In the genomic region with DNA sequence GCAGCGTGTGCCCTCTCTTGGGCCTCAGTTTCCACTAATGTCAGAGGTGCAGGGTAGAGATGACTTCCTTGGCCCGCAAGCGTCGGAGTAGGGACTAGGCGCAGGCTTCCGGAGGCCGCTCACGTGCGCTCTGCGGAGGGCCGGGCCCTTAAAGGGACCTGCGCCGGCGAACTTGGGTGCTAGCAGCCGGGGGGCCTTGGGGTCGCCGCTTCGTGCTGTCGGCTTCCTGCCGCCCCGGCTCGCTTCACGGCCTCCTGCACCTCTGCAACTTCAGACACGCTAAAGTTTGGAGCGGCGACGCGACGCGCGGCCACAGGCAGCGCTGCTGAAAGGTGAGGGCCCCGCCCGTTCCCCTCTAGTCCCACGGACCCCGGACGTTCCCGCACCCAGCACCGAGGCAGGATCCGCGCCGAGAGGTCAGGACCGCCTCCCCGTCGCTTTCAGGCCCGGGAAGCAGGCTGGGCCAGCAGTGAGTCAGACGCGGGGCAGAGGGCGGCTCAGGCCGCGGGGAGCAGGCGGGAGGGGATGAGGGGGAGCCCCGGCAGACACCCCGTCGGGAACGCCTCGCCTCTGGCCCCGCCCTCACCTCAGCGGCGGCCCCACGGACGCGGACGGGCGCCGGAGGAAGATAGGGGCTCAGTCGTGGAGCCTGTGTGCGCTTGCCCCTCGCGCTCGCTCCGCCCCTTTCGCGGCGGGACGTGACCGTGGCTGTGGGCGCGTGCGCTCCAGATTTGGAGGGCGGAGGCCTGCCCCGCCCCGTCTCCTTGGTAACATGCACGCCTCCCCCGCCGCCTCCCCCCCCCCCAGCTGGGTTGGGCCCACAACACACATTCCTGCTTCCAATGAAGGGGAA, we compare ENCODE assay signal across 8 mouse cellular contexts. TPM values are rescaled to one million over a fixed set of nuclear protein-coding genes. Genes with fewer than 3 reads are reported as not detected.
DNase-seq lines count a peak whose midpoint lies in the region; ATAC-seq and TF ChIP-seq lines count a peak whose summit lies in the region.

A gene (minus strand): TSS at position 679 of the 853 bp plus-strand sequence.

- peak within 1 kb of the TSS; percentile 83 to 85 for H3K4me3 ChIP-seq in ES-E14 (ENCODE audit: insufficient read depth in 1 of 2, low read depth in 1 of 2, low read length in 2 of 2, poor library complexity in 1 of 2, severe bottlenecking in 1 of 2)
- H3K4me3 ChIP-seq in forebrain, embryonic 15.5 days = peak within 1 kb of the TSS; percentile 86
- H3K4me3 ChIP-seq in lung, embryonic 16.5 days (ENCODE audit: low read length) = peak within 1 kb of the TSS; percentile 87

- H3K27me3 ChIP-seq in forebrain, embryonic 15.5 days = no peaks in the 10 kb centered on the region
- H3K27me3 ChIP-seq in lung, embryonic 16.5 days (ENCODE audit: control insufficient read depth, insufficient read depth, low read depth, low read length) = no peaks in the 10 kb centered on the region

- peak within 1 kb of the TSS; percentile 85 for H3K9ac ChIP-seq in ES-E14 (ENCODE audit: insufficient read depth, low read depth, low read length, poor library complexity, severe bottlenecking)
- H3K9ac ChIP-seq in forebrain, embryonic 15.5 days (replicated peaks) = peak within 1 kb of the TSS; percentile 81
- H3K9ac ChIP-seq in lung, embryonic 16.5 days (ENCODE audit: low read length) = peak within 1 kb of the TSS; percentile 89

- peak within 1 kb of the TSS; percentile 96 for H3K4me2 ChIP-seq in forebrain, embryonic 15.5 days (replicated peaks)
- peak within 1 kb of the TSS; percentile 96 for H3K4me2 ChIP-seq in lung, embryonic 16.5 days (ENCODE audit: low read depth, low read length)

- H3K9me3 ChIP-seq in ES-E14 (ENCODE audit: control insufficient read depth, insufficient read depth, low read depth, low read length) = no peaks in the 10 kb centered on the region
- H3K9me3 ChIP-seq in forebrain, embryonic 15.5 days = no peaks in the 10 kb centered on the region
- no peaks in the 10 kb centered on the region for H3K9me3 ChIP-seq in lung, embryonic 16.5 days (ENCODE audit: control insufficient read depth, low read length)

- peak; percentile 69 for DNase-seq in ES-E14 (ENCODE audit: low read depth, low spot score)
- peak; percentile 84 for DNase-seq in cerebellum, adult 11 months
- peak; percentile 81 for DNase-seq in heart, postnatal 25 days (ENCODE audit: low spot score)
- peak; percentile 72 to 79 for DNase-seq in layer of hippocampus, adult 8-10 months (ENCODE audit: low spot score in 2 of 2)
- DNase-seq in ovary, postnatal 10 days (ENCODE audit: low spot score) = peak; percentile 59
- DNase-seq in thymus, postnatal 10 days (ENCODE audit: low spot score in 2 of 2) = peak; percentile 74 to 75

- WGBS in forebrain, embryonic 15.5 days = under 1% methylated on average over 72 of the region's 86 CpGs
- under 1% methylated on average over 75 of the region's 86 CpGs for WGBS in lung, embryonic 16.5 days

- H3K27ac ChIP-seq in ES-E14 (ENCODE audit: insufficient read depth, low read depth, low read length, poor library complexity, severe bottlenecking) = peak within 1 kb of the TSS; percentile 61
- peak within 1 kb of the TSS; percentile 58; the same call in 1 of the 2 replicates for H3K27ac ChIP-seq in forebrain, embryonic 15.5 days (replicated peaks)
- H3K27ac ChIP-seq in lung, embryonic 16.5 days (ENCODE audit: low read length) = peak within 1 kb of the TSS; percentile 83

- intact Hi-C loops in heart, postnatal 25 days (cut with DNase I) = loop anchor here (5.0 kb wide), 2 partner anchors 607 to 652 kb away; a partner anchor contains a TSS

- peaks cover 2 to 14% of the 10 kb centered on the region in 2 experiments; a peak in 2 of 4 replicates for H3K4me1 ChIP-seq in ES-E14 (ENCODE audit: control insufficient read depth in 2 of 2, insufficient read depth in 2 of 2, low read length in 2 of 2, poor library complexity in 1 of 2)
- peaks cover 18% of the 10 kb centered on the region for H3K4me1 ChIP-seq in forebrain, embryonic 15.5 days
- H3K4me1 ChIP-seq in lung, embryonic 16.5 days (replicated peaks; ENCODE audit: control insufficient read depth, insufficient read depth, low read length) = peaks cover 5% of the 10 kb centered on the region

- peak; percentile 90 for ATAC-seq in forebrain, embryonic 15.5 days (replicated peaks)
- ATAC-seq in lung, embryonic 16.5 days (ENCODE audit: low read depth) = peak; percentile 90

- in situ Hi-C loops in ES-E14 (cut with MboI; ENCODE audit: low sequenced_read_pairs in 2 of 2, unreplicated experiment in 2 of 2) = no loop called here

- peaks cover 11% of the 10 kb centered on the region for H3K36me3 ChIP-seq in ES-E14 (ENCODE audit: control insufficient read depth, insufficient read depth, low read length, poor library complexity, severe bottlenecking)
- H3K36me3 ChIP-seq in forebrain, embryonic 15.5 days = peaks cover 10% of the 10 kb centered on the region; the same call in 1 of the 2 replicates
- H3K36me3 ChIP-seq in lung, embryonic 16.5 days (ENCODE audit: control insufficient read depth, insufficient read depth, low read length) = peaks cover 2% of the 10 kb centered on the region

TF ChIP-seq in ES-E14, 5 proteins besides CTCF, POLR2A, EP300 and RAD21:
- no peak; the same call in 1 of the 2 replicates for TF ChIP-seq HCFC1 (IDR thresholded peaks at IDR 0.05; ENCODE audit: borderline replicate concordance, insufficient read depth, low read length)
- no peak for TF ChIP-seq ZC3H11A (IDR thresholded peaks at IDR 0.05; ENCODE audit: borderline replicate concordance, low read depth, low read length)
- no peak for TF ChIP-seq CHD2 (IDR thresholded peaks at IDR 0.05; ENCODE audit: low read depth, low read length)
- TF ChIP-seq MAFK (IDR thresholded peaks at IDR 0.05; ENCODE audit: insufficient read depth, low read depth, low read length) = no peak
- no peak for TF ChIP-seq ZNF384 (IDR thresholded peaks at IDR 0.05; ENCODE audit: low read depth, low read length)
TF ChIP-seq in ES-E14: peak in this region for 0.

RNA-seq across cellular contexts. Expression of the gene that starts here (rescaled TPM):
- 65.9 and 70.5 TPM in 2 replicates for total RNA-seq in ES-E14 (2012; rRNA removed)
- polyA plus RNA-seq in forebrain, embryonic 15.5 days (2015; fragmentation: Nextera tagmentation; extraction: Ambion mirVana) = 49.0 and 49.3 TPM in 2 replicates
- total RNA-seq in heart, postnatal 25 days (2021) = 10 to 100 TPM; 41.7 to 44.0 TPM
- total RNA-seq in layer of hippocampus, adult 8-10 months (2022) = 100 to 1,000 TPM in 1 of 4 experiments, 10 to 100 TPM in 3; 82.1 to 103 (median 92.2) TPM
- polyA plus RNA-seq in lung, embryonic 16.5 days (2015; fragmentation: Nextera tagmentation; extraction: Ambion mirVana) = 53.4 and 54.5 TPM in 2 replicates

Comparison
In these comparisons a context has a peak if more than half of its experiments do, and no peak if none do; other contexts are left out.
1. Peak in every context shown above with its lines: DNase-seq, ATAC-seq, H3K4me3 ChIP-seq and H3K27ac ChIP-seq.